Mouse (Mus musculus) midbrain, embryonic 16.5 days (tissue): ENCODE measurements around the gene Nmnat2. TPM values are rescaled to one million over a fixed set of nuclear protein-coding genes. Genes with fewer than 3 reads are reported as not detected.

Experiments used
- ATAC-seq: fragments of 200-750 bp; cut with Nextera tagmentation; 2 replicates; pipeline ENCODE4 v1.8.0; 2017; ENCODE audit warnings: moderate TSS enrichment
- H3K27ac ChIP-seq: fragments of 300-500 bp; sonication (generic); 2 replicates; pipeline ENCODE4 v1.5.1; 2014; ENCODE audit warnings: mild to moderate bottlenecking, low read length, mixed read lengths
- H3K27me3 ChIP-seq: fragments of 300-500 bp; sonication (generic); 2 replicates; pipeline ENCODE4 v1.6.1; 2014; ENCODE audit warnings: low read depth, low read length, mixed read lengths; ENCODE audit not compliant: control insufficient read depth, insufficient read depth
- H3K36me3 ChIP-seq: fragments of 300-500 bp; sonication (generic); 2 replicates; pipeline ENCODE4 v1.6.1; 2014; ENCODE audit warnings: mild to moderate bottlenecking, low read length, moderate library complexity, mixed read lengths; ENCODE audit not compliant: control insufficient read depth, insufficient read depth
- H3K4me1 ChIP-seq: fragments of 300-500 bp; sonication (generic); 2 replicates; pipeline ENCODE4 v1.6.1; 2014; ENCODE audit warnings: mild to moderate bottlenecking, low read length, mixed read lengths; ENCODE audit not compliant: control insufficient read depth, insufficient read depth
- H3K4me2 ChIP-seq: fragments of 300-500 bp; sonication (generic); 2 replicates; pipeline ENCODE4 v1.6.1; 2014; ENCODE audit warnings: mild to moderate bottlenecking, low read length, mixed read lengths
- H3K4me3 ChIP-seq: fragments of 300-500 bp; sonication (generic); 2 replicates; pipeline ENCODE4 v1.5.1; 2014; ENCODE audit warnings: low read depth, mild to moderate bottlenecking, low read length, moderate library complexity, mixed read lengths
- H3K9ac ChIP-seq: fragments of 300-500 bp; sonication (generic); 2 replicates; pipeline ENCODE4 v1.6.1; 2014; ENCODE audit warnings: low read depth, low read length, mixed read lengths
- H3K9me3 ChIP-seq: fragments of 300-500 bp; sonication (generic); replicated peaks from 2 replicates; pipeline ENCODE4 v1.6.1; 2014; ENCODE audit warnings: mild to moderate bottlenecking, low read length, mixed read lengths; ENCODE audit not compliant: control insufficient read depth, poor library complexity, severe bottlenecking
- WGBS: fragments of 180-500 bp; shearing (Covaris S2); extraction: QIAGEN DNeasy Blood & Tissue Kit; methylation state at CpG from one replicate; pipeline ENCODE4 v1.1.7; 2014; 5-methylcytosine and 5-hydroxymethylcytosine counted together
- polyA plus RNA-seq: library from polyadenylated mRNA; unstranded; fragments of >200 nt; fragmentation: Nextera tagmentation; extraction: Ambion mirVana; gene quantifications from 2 replicates; pipeline ENCODE4 v1.2.1, GENCODE M21; 2015

The Nmnat2 gene
- polyA plus RNA-seq, result 92.9 and 95.8 TPM in 2 replicates

GRCm38 (mm10) chr1:152954821-152955523 is at the start of gene Nmnat2:
Nmnat2 (plus strand) TSS chr1:152954993.
- Histone ChIP-seq H3K9me3 (no peaks in the 10 kb centered on the region), H3K9ac (peak within 1 kb of the TSS; percentile 83), H3K27me3 (no peaks in the 10 kb centered on the region), H3K27ac (peak within 1 kb of the TSS; percentile 94), H3K36me3 (no peaks in the 10 kb centered on the region), H3K4me2 (peak within 1 kb of the TSS; percentile 83), H3K4me1 (peaks cover 17% of the 10 kb centered on the region), H3K4me3 (peak within 1 kb of the TSS; percentile 76)
- WGBS, result under 1% methylated on average over 42 of the region's 42 CpGs
- ATAC-seq, result peak; percentile 94

GRCm38 (mm10) chr1:152913483-152914460 is 41.0 kb upstream of the Nmnat2 start:
- 79% methylated on average over 6 of the region's 6 CpGs for WGBS
- no peaks in the 10 kb centered on the region for H3K9me3 ChIP-seq
- H3K4me2 ChIP-seq, result no peak overlapping the region
- H3K4me3 ChIP-seq, result no peak overlapping the region
- no peaks in the 10 kb centered on the region for H3K4me1 ChIP-seq
- H3K27me3 ChIP-seq, result no peaks in the 10 kb centered on the region
- H3K27ac ChIP-seq, result no peak overlapping the region
- H3K9ac ChIP-seq, result no peak overlapping the region
- H3K36me3 ChIP-seq, result no peaks in the 10 kb centered on the region
- no peak for ATAC-seq

- Histone ChIP-seq H3K4me2 (no peak overlapping the region), H3K9me3 (no peaks in the 10 kb centered on the region), H3K4me3 (no peak overlapping the region), H3K27ac (no peak overlapping the region), H3K27me3 (no peaks in the 10 kb centered on the region), H3K36me3 (no peaks in the 10 kb centered on the region), H3K9ac (no peak overlapping the region), H3K4me1 (no peaks in the 10 kb centered on the region)
- no peak for ATAC-seq
- 14% methylated on average over 5 of the region's 5 CpGs for WGBS
These were observed 39.0 kb upstream of the Nmnat2 start for GRCm38 (mm10) chr1:152915766-152916165.

GRCm38 (mm10) chr1:152916936-152917335 is 37.9 kb upstream of the Nmnat2 start:
- H3K4me1 ChIP-seq, result no peaks in the 10 kb centered on the region
- WGBS, result 95% methylated on average over 5 of the region's 5 CpGs
- H3K27me3 ChIP-seq, result no peaks in the 10 kb centered on the region
- H3K36me3 ChIP-seq, result no peaks in the 10 kb centered on the region
- H3K27ac ChIP-seq, result no peak overlapping the region
- no peak overlapping the region for H3K4me3 ChIP-seq
- no peak overlapping the region for H3K9ac ChIP-seq
- no peak overlapping the region for H3K4me2 ChIP-seq
- no peak for ATAC-seq
- no peaks in the 10 kb centered on the region for H3K9me3 ChIP-seq

DNA sequence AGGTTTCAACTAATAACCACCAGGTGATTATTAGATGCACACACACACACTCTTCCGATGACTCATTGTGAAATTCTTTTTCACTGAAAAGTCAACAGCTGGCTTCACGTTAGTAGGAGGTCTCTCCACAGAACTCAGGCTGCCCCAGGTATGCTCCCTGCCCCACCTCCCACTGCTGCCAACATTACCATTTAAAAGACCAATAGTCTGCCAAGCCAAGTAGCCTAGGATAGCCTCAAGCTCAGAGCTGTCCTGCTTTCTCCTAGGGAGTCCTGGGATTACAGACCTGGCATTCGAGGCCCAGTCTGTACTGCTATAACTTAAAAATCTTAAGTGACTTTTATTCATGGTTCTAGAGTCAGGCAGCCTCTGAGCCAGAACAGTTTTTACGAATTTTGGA is 37.2 kb upstream of the Nmnat2 start:
- H3K4me1 ChIP-seq, result no peaks in the 10 kb centered on the region
- no peak overlapping the region for H3K4me2 ChIP-seq
- no peaks in the 10 kb centered on the region for H3K27me3 ChIP-seq
- no peak for ATAC-seq
- no peaks in the 10 kb centered on the region for H3K9me3 ChIP-seq
- no peak overlapping the region for H3K4me3 ChIP-seq
- H3K36me3 ChIP-seq, result no peaks in the 10 kb centered on the region
- 78% methylated on average over 4 of the region's 4 CpGs for WGBS
- H3K9ac ChIP-seq, result no peak overlapping the region
- no peak overlapping the region for H3K27ac ChIP-seq

DNA sequence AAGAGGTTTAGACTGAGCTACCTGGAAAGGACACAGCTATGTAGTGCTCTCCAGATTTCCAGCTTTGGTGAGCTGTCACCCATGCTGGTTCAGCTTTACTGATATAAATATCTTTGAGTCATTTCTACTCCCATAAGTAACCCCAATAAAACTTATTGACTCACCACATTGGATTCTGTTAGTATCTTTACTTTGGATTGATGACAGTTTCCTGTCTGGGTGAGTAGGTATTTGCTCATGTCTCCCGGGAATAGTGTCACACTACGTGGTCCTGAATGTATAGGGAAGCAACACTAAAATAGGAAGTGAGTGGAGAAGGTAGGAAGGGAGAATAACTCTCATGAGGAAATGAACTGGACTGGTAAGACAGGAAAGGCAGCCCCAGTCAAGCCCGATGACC is 33.0 kb upstream of the Nmnat2 start:
- Histone ChIP-seq H3K4me3 (no peak overlapping the region), H3K4me1 (no peaks in the 10 kb centered on the region), H3K36me3 (no peaks in the 10 kb centered on the region), H3K4me2 (no peak overlapping the region), H3K9ac (no peak overlapping the region), H3K27ac (no peak overlapping the region), H3K9me3 (no peaks in the 10 kb centered on the region), H3K27me3 (no peaks in the 10 kb centered on the region)
- no peak for ATAC-seq
- 88% methylated on average over 3 of the region's 3 CpGs for WGBS

DNA sequence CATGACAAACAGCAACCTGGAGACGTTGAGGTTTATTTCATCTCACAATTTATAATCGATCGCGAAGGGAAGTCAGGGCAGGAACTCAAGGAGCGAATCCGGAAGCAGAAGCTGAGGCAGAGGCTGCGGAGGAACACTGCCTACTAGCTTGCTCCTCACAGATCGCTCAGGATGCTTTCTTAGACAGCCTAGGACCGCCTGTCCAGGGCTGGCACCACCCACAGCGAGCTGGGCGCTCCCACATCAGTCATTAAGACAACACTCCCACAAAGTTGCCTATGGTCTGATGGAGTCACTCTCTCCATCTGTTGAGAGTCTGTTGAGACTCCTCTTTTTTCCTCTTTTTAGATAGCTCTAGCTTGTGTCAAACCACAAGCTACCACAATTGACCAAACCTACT is 20.8 kb upstream of the Nmnat2 start:
- ATAC-seq, result no peak
- WGBS, result 66% methylated on average over 11 of the region's 11 CpGs
- H3K36me3 ChIP-seq, result no peaks in the 10 kb centered on the region
- H3K27ac ChIP-seq, result no peak overlapping the region
- H3K9me3 ChIP-seq, result no peaks in the 10 kb centered on the region
- H3K9ac ChIP-seq, result no peak overlapping the region
- H3K4me2 ChIP-seq, result no peak overlapping the region
- no peak overlapping the region for H3K4me3 ChIP-seq
- 0 out of 2 replicates have a peak, but pooled peaks cover 6% of the 10 kb centered on the region for H3K4me1 ChIP-seq
- no peaks in the 10 kb centered on the region for H3K27me3 ChIP-seq

DNA sequence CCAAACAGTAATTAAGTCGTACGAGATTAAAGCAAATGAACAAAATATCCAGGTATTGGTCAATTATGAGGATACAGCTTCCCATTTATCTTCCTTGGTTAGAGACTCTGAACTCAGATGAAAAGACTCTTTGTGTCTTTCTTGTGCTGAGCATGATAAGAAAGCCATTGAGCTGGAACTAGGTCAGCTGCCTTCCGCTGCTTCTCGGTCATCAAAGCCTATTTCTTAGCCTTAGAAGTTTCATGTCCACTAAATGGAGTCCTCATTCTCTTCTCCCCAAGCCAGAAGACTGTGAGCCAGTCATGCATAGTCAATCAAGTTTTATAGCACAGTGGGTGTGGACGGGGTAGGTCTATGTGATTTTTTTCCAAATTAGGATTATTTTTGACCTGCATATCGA is 19.3 kb upstream of the Nmnat2 start:
- Histone ChIP-seq H3K9ac (no peak overlapping the region), H3K9me3 (no peaks in the 10 kb centered on the region), H3K36me3 (no peaks in the 10 kb centered on the region), H3K27me3 (no peaks in the 10 kb centered on the region), H3K4me2 (no peak overlapping the region), H3K4me3 (no peak overlapping the region), H3K4me1 (0 out of 2 replicates have a peak, but pooled peaks cover 6% of the 10 kb centered on the region), H3K27ac (no peak overlapping the region)
- ATAC-seq, result no peak
- 46% methylated on average over 6 of the region's 6 CpGs for WGBS

- WGBS, result 77% methylated on average over 5 of the region's 5 CpGs
- H3K36me3 ChIP-seq, result no peaks in the 10 kb centered on the region
- H3K27me3 ChIP-seq, result no peaks in the 10 kb centered on the region
- peak overlapping the region; percentile 42; the same call in 1 of the 2 replicates for H3K27ac ChIP-seq
- no peak overlapping the region for H3K9ac ChIP-seq
- H3K4me3 ChIP-seq, result no peak overlapping the region
- no peaks in the 10 kb centered on the region for H3K9me3 ChIP-seq
- H3K4me1 ChIP-seq, result 0 out of 2 replicates have a peak, but pooled peaks cover 6% of the 10 kb centered on the region
- no peak overlapping the region for H3K4me2 ChIP-seq
- ATAC-seq, result no peak
These were observed 18.4 kb upstream of the Nmnat2 start for GRCm38 (mm10) chr1:152936365-152936764.
